Mouse (Mus musculus): ENCODE data around the gene Tsnaxip1. TPM values are rescaled to one million over a fixed set of nuclear protein-coding genes. Genes with fewer than 3 reads are reported as not detected.
A peak's percentile ranks its signal among the peaks of the same experiment; 100 is the strongest.
"Not testable (repeated sequence)": the region's sequence is repeated elsewhere in the genome, so short reads cannot be mapped to it uniquely, and the experiment has no call there.

The Tsnaxip1 gene
- polyA plus RNA-seq, 1 experiment from 2014 or later = 4.6 TPM

- Histone ChIP-seq H3K4me2 (ENCODE audit: low read depth, low read length) (no peak overlapping the region), H3K9ac (ENCODE audit: low read length) (no peak overlapping the region), H3K4me1 (replicated peaks; ENCODE audit: control insufficient read depth, insufficient read depth, low read length) (peaks cover 10% of the 10 kb centered on the region), H3K36me3 (ENCODE audit: control insufficient read depth, insufficient read depth, low read length) (no peaks in the 10 kb centered on the region), H3K27ac (ENCODE audit: low read length) (no peak overlapping the region), H3K27me3 (ENCODE audit: control insufficient read depth, insufficient read depth, low read depth, low read length) (no peaks in the 10 kb centered on the region), H3K4me3 (ENCODE audit: low read length) (no peak overlapping the region), H3K9me3 (ENCODE audit: control insufficient read depth, low read length) (no peaks in the 10 kb centered on the region)
- WGBS = 89% methylated on average over 10 of the region's 10 CpGs
- ATAC-seq (ENCODE audit: low read depth) = no peak
Measured at GRCm38 (mm10) chr8:105811061-105811460, 16.5 kb upstream of the Tsnaxip1 start.

- H3K4me2 ChIP-seq (ENCODE audit: low read depth, low read length) = no peak overlapping the region
- 73% methylated on average over 3 of the region's 3 CpGs for WGBS
Measured at GRCm38 (mm10) chr8:105811543-105811942, 16.0 kb upstream of the Tsnaxip1 start.

GRCm38 (mm10) chr8:105812511-105812910 is 15.0 kb upstream of the Tsnaxip1 start:
- 79% methylated on average over 5 of the region's 5 CpGs for WGBS

More at GRCm38 (mm10) chr8:105811543-105811942, 16.0 kb upstream of the Tsnaxip1 start:
- Histone ChIP-seq H3K4me3 (ENCODE audit: low read length) (no peak overlapping the region), H3K9me3 (ENCODE audit: control insufficient read depth, low read length) (no peaks in the 10 kb centered on the region), H3K27ac (ENCODE audit: low read length) (no peak overlapping the region), H3K4me1 (replicated peaks; ENCODE audit: control insufficient read depth, insufficient read depth, low read length) (peaks cover 10% of the 10 kb centered on the region), H3K9ac (ENCODE audit: low read length) (no peak overlapping the region), H3K36me3 (ENCODE audit: control insufficient read depth, insufficient read depth, low read length) (no peaks in the 10 kb centered on the region), H3K27me3 (ENCODE audit: control insufficient read depth, insufficient read depth, low read depth, low read length) (no peaks in the 10 kb centered on the region)
- no peak for ATAC-seq (ENCODE audit: low read depth)

DNA sequence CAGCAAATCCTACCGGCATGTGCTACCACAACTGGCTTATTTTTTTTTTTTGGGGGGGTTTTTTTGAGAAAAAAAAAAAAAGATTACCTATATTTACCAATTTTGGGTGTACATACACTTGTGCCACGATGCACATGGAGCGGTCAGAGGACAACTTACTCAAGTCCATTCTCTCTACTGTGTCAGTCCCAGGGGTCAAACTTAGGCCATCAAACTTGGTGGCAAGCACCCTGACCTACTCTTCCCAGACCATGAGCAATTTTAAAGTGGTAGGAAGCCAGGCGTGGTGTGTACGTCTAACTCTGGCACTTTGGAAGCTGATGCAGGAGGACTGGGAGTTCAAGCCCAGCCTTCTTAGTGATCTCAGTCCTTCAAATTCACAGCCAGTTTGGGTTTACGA is 14.3 kb upstream of the Tsnaxip1 start:
- no peaks in the 10 kb centered on the region for H3K36me3 ChIP-seq (ENCODE audit: control insufficient read depth, insufficient read depth, low read length)
- WGBS = 92% methylated on average over 6 of the region's 6 CpGs
- no peaks in the 10 kb centered on the region for H3K9me3 ChIP-seq (ENCODE audit: control insufficient read depth, low read length)

More at GRCm38 (mm10) chr8:105812511-105812910, 15.0 kb upstream of the Tsnaxip1 start:
- H3K27me3 ChIP-seq (ENCODE audit: control insufficient read depth, insufficient read depth, low read depth, low read length) = no peaks in the 10 kb centered on the region
- no peaks in the 10 kb centered on the region for H3K9me3 ChIP-seq (ENCODE audit: control insufficient read depth, low read length)
- H3K4me3 ChIP-seq (ENCODE audit: low read length) = no peak overlapping the region
- no peak for ATAC-seq (ENCODE audit: low read depth)
- H3K4me2 ChIP-seq (ENCODE audit: low read depth, low read length) = no peak overlapping the region
- H3K4me1 ChIP-seq (replicated peaks; ENCODE audit: control insufficient read depth, insufficient read depth, low read length) = peaks cover 10% of the 10 kb centered on the region
- H3K36me3 ChIP-seq (ENCODE audit: control insufficient read depth, insufficient read depth, low read length) = no peaks in the 10 kb centered on the region
- no peak overlapping the region for H3K27ac ChIP-seq (ENCODE audit: low read length)
- H3K9ac ChIP-seq (ENCODE audit: low read length) = no peak overlapping the region

DNA sequence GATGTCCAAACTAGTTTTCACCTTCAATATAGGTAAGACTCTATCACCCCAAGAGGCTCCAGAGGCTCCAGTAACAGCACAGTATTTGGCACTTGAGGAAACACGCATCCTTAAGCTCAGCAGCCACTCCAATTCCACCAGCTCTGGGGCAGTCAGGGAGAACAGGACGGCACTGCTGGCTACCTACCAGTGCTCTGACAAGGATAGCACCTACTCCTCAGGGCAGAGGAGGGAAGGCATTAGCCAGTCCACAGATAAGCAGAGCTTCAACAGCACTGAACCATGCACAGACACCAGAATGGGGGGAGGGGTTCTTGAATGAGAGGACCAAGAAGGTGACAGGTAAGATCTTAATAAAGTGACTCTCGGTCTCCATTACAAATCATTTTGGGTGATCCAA is 7.9 kb upstream of the Tsnaxip1 start:
- Histone ChIP-seq H3K27me3 (ENCODE audit: control insufficient read depth, insufficient read depth, low read depth, low read length) (no peaks in the 10 kb centered on the region), H3K36me3 (ENCODE audit: control insufficient read depth, insufficient read depth, low read length) (peaks cover 6% of the 10 kb centered on the region), H3K4me2 (ENCODE audit: low read depth, low read length) (no peak overlapping the region), H3K4me3 (ENCODE audit: low read length) (no peak overlapping the region), H3K9me3 (ENCODE audit: control insufficient read depth, low read length) (no peaks in the 10 kb centered on the region), H3K4me1 (replicated peaks; ENCODE audit: control insufficient read depth, insufficient read depth, low read length) (no peaks in the 10 kb centered on the region), H3K9ac (ENCODE audit: low read length) (no peak overlapping the region), H3K27ac (ENCODE audit: low read length) (no peak overlapping the region)
- no peak for ATAC-seq (ENCODE audit: low read depth)
- 80% methylated on average over 3 of the region's 3 CpGs for WGBS

More for the DNA sequence above, 14.3 kb upstream of the Tsnaxip1 start:
- H3K27me3 ChIP-seq (ENCODE audit: control insufficient read depth, insufficient read depth, low read depth, low read length) = no peaks in the 10 kb centered on the region
- no peak for ATAC-seq (ENCODE audit: low read depth)
- no peak overlapping the region for H3K4me2 ChIP-seq (ENCODE audit: low read depth, low read length)
- peaks cover 6% of the 10 kb centered on the region for H3K4me1 ChIP-seq (replicated peaks; ENCODE audit: control insufficient read depth, insufficient read depth, low read length)
- no peak overlapping the region for H3K27ac ChIP-seq (ENCODE audit: low read length)
- H3K9ac ChIP-seq (ENCODE audit: low read length) = no peak overlapping the region
- no peak overlapping the region for H3K4me3 ChIP-seq (ENCODE audit: low read length)

DNA sequence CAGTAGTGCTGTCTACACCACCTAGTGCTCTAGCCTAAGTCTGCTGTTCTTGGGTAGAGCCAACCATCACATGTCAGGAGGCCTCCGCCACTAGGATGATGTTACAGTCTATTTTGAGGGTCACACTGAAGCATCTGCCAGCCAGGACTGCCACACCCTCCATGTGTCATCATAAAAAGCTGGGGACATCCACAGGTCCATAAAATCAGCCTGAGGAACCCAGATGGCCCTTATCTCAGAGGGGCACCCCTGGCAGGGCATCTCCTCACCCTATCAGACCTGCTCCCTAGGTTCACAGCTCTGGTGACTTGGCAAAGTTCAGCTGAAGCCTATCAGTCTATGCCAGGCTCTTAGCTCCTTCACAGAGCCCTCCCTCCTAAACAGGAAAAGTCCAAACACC is 6.6 kb upstream of the Tsnaxip1 start:
- Histone ChIP-seq H3K9ac (ENCODE audit: low read length) (no peak overlapping the region), H3K4me2 (ENCODE audit: low read depth, low read length) (no peak overlapping the region), H3K4me1 (replicated peaks; ENCODE audit: control insufficient read depth, insufficient read depth, low read length) (peaks cover 6% of the 10 kb centered on the region), H3K9me3 (ENCODE audit: control insufficient read depth, low read length) (no peaks in the 10 kb centered on the region), H3K27ac (ENCODE audit: low read length) (no peak overlapping the region), H3K4me3 (ENCODE audit: low read length) (no peak overlapping the region), H3K36me3 (ENCODE audit: control insufficient read depth, insufficient read depth, low read length) (peaks cover 8% of the 10 kb centered on the region), H3K27me3 (ENCODE audit: control insufficient read depth, insufficient read depth, low read depth, low read length) (no peaks in the 10 kb centered on the region)
- ATAC-seq (ENCODE audit: low read depth) = peak; percentile 20; the same call in 1 of the 2 replicates
- 83% methylated on average over 1 of the region's 1 CpGs for WGBS

- Histone ChIP-seq H3K4me1 (replicated peaks; ENCODE audit: control insufficient read depth, insufficient read depth, low read length) (peaks cover 13% of the 10 kb centered on the region), H3K36me3 (ENCODE audit: control insufficient read depth, insufficient read depth, low read length) (peaks cover 8% of the 10 kb centered on the region), H3K9me3 (ENCODE audit: control insufficient read depth, low read length) (no peaks in the 10 kb centered on the region), H3K4me3 (ENCODE audit: low read length) (peak overlapping the region; percentile 96), H3K27me3 (ENCODE audit: control insufficient read depth, insufficient read depth, low read depth, low read length) (no peaks in the 10 kb centered on the region), H3K9ac (ENCODE audit: low read length) (peak overlapping the region; percentile 93; the same call in 1 of the 2 replicates), H3K27ac (ENCODE audit: low read length) (no peak overlapping the region), H3K4me2 (ENCODE audit: low read depth, low read length) (peak overlapping the region; percentile 88)
- ATAC-seq (ENCODE audit: low read depth) = no peak
- 67% methylated on average over 4 of the region's 4 CpGs for WGBS
Measured at GRCm38 (mm10) chr8:105825506-105825905, 2.0 kb upstream of the Tsnaxip1 start.

DNA sequence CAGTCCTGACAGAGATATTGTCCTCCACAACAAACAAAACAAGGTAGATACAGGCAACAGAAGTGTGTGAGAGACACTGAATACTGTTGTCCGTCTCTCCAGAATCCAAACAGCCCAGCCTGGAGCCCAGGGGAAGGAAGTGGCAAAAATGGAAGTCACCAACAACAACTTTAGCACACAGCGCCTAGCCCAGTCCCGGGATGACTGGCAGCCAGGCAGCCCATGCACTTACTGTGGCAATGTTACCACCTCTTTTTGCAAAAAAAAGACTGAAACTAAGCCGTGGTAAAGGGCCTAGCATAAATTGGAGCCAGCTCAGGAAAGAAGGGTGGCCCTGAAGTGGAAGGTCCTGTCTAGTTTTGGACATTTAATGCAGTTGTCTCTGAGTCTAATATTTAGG is 1.2 kb upstream of the Tsnaxip1 start:
- no peak for ATAC-seq (ENCODE audit: low read depth)
- 2% methylated on average over 4 of the region's 4 CpGs for WGBS
- Histone ChIP-seq H3K9me3 (ENCODE audit: control insufficient read depth, low read length) (no peaks in the 10 kb centered on the region), H3K9ac (ENCODE audit: low read length) (peak overlapping the region; percentile 93), H3K4me2 (ENCODE audit: low read depth, low read length) (peak overlapping the region; percentile 88), H3K27me3 (ENCODE audit: control insufficient read depth, insufficient read depth, low read depth, low read length) (no peaks in the 10 kb centered on the region), H3K4me3 (ENCODE audit: low read length) (peak overlapping the region; percentile 96), H3K36me3 (ENCODE audit: control insufficient read depth, insufficient read depth, low read length) (peaks cover 6% of the 10 kb centered on the region; the same call in 1 of the 2 replicates), H3K27ac (ENCODE audit: low read length) (peak overlapping the region; percentile 48), H3K4me1 (replicated peaks; ENCODE audit: control insufficient read depth, insufficient read depth, low read length) (peaks cover 13% of the 10 kb centered on the region)

DNA sequence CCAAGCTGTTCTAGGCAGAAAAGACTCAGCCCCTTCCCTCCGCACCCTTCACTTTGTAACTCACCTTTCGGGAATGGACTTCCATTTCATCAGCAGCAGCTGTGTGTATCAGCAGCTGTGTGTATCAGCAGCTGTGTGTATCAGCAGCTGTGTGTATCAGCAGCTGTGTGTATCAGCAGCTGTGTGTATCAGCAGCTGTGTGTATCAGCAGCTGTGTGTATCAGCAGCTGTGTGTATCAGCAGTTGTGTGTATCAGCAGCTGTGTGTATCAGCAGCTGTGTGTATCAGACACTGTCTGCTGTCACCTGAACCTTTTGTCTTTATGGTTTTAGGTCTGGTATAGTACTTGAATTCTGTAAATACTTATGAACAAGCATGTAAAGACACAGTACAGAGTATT is 6.2 kb downstream of the Tsnaxip1 start:
- not testable (repeated sequence) for H3K36me3 ChIP-seq (ENCODE audit: control insufficient read depth, insufficient read depth, low read length); ATAC-seq (ENCODE audit: low read depth); H3K9ac ChIP-seq (ENCODE audit: low read length); H3K27ac ChIP-seq (ENCODE audit: low read length); H3K4me3 ChIP-seq (ENCODE audit: low read length); H3K4me1 ChIP-seq (replicated peaks; ENCODE audit: control insufficient read depth, insufficient read depth, low read length); H3K9me3 ChIP-seq (ENCODE audit: control insufficient read depth, low read length); H3K27me3 ChIP-seq (ENCODE audit: control insufficient read depth, insufficient read depth, low read depth, low read length); H3K4me2 ChIP-seq (ENCODE audit: low read depth, low read length)
- WGBS = 85% methylated on average over 2 of the region's 2 CpGs

DNA sequence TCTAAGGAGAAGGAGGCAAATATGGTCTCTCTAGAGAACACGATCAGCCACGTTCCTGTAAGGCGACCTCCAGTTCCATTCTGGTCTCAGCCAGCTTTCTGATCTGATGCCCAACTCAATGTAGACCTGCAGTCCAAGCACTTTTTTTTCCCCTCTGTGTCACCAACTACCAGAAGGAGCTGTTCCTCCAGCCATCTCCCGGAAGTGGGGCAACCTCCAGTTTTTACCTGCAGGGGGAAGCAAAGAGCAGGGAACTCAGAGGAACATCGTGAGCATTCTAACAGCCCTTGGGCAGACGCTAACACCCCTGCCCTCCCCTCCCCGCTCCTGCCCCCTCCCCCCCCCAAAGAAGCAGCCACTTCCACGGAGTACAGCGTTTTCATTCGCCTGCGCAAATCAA is 7.8 kb downstream of the Tsnaxip1 start:
- WGBS = 26% methylated on average over 11 of the region's 11 CpGs
- Histone ChIP-seq H3K4me2 (ENCODE audit: low read depth, low read length) (no peak overlapping the region), H3K4me3 (ENCODE audit: low read length) (no peak overlapping the region), H3K27me3 (ENCODE audit: control insufficient read depth, insufficient read depth, low read depth, low read length) (no peaks in the 10 kb centered on the region), H3K9ac (ENCODE audit: low read length) (no peak overlapping the region), H3K36me3 (ENCODE audit: control insufficient read depth, insufficient read depth, low read length) (no peaks in the 10 kb centered on the region), H3K4me1 (replicated peaks; ENCODE audit: control insufficient read depth, insufficient read depth, low read length) (no peaks in the 10 kb centered on the region), H3K9me3 (ENCODE audit: control insufficient read depth, low read length) (no peaks in the 10 kb centered on the region), H3K27ac (ENCODE audit: low read length) (no peak overlapping the region)
- no peak for ATAC-seq (ENCODE audit: low read depth)
